Mouse (Mus musculus) C2C12 (cell line): Measurements from ENCODE around the gene Zp2.

ENCODE experiments used
- CEBPB ChIP-seq: IDR thresholded peaks from one replicate; pipeline ENCODE4 v1.6.1; 2011; ENCODE audit warnings: low read depth, mild to moderate bottlenecking, control low read depth, moderate library complexity
- CTCF ChIP-seq: IDR thresholded peaks from one replicate; pipeline ENCODE4 v1.5.1; 2011; ENCODE audit not compliant: control insufficient read depth, insufficient read depth, insufficient read length
- FOSL1 ChIP-seq: IDR thresholded peaks from one replicate; pipeline ENCODE4 v1.8.0; 2011; ENCODE audit warnings: mild to moderate bottlenecking, low read length; ENCODE audit not compliant: poor library complexity, insufficient read depth, severe bottlenecking
- MAX ChIP-seq: IDR thresholded peaks from one replicate; pipeline ENCODE4 v1.6.1; 2011; ENCODE audit warnings: mild to moderate bottlenecking, control low read depth
- MYOD1 ChIP-seq: IDR thresholded peaks from one replicate; pipeline ENCODE4 v1.6.1; 2011; ENCODE audit warnings: low read depth; ENCODE audit not compliant: control insufficient read depth, insufficient read length
- MYOG ChIP-seq: IDR thresholded peaks from one replicate; pipeline ENCODE4 v1.6.1; 2011; ENCODE audit not compliant: control insufficient read depth, insufficient read length; ENCODE audit errors: extremely low read depth
- USF1 ChIP-seq: IDR thresholded peaks from one replicate; pipeline ENCODE4 v1.6.1; 2011; ENCODE audit warnings: low read depth, mild to moderate bottlenecking, control low read depth, moderate library complexity

GRCm38 (mm10) chr7:120178935-120179334 lies 33.8 kb upstream of the Zp2 start:
- TF ChIP-seq CTCF, result no peak
- no peak for TF ChIP-seq MAX
- no peak for TF ChIP-seq MYOD1
- TF ChIP-seq CEBPB, result no peak
- TF ChIP-seq USF1, result no peak
- TF ChIP-seq FOSL1, result no peak
- TF ChIP-seq MYOG, result no peak
